Comparison of ENCODE assay signal across 8 mouse cellular contexts in genomic region chr16:14158936-14159745, GRCm38 (mm10). TPM values are rescaled to one million over a fixed set of nuclear protein-coding genes. Genes with fewer than 3 reads are reported as not detected.
DNase-seq lines count a peak whose midpoint lies in the region; ATAC-seq and TF ChIP-seq lines count a peak whose summit lies in the region.

No protein-coding gene starts in this region.

- H3K36me3 ChIP-seq in heart, embryonic 12.5 days = no peaks in the 10 kb centered on the region
- no peaks in the 10 kb centered on the region for H3K36me3 ChIP-seq in kidney, postnatal 0 days (ENCODE audit: insufficient read depth, low read length)
- no peaks in the 10 kb centered on the region for H3K36me3 ChIP-seq in liver, embryonic 11.5 days (ENCODE audit: control insufficient read depth, insufficient read depth, low read length)
- 0 out of 2 replicates have a peak, but pooled peaks cover 3% of the 10 kb centered on the region for H3K36me3 ChIP-seq in stomach, embryonic 14.5 days (ENCODE audit: control insufficient read depth, insufficient read depth, low read length)

- peak; percentile 99 for DNase-seq in CD4-positive helper T cell, adult 2 months (ENCODE audit: low read depth, low spot score)
- peak; percentile 98 for DNase-seq in brain, embryonic 18.5 days (ENCODE audit: low read depth, low spot score)
- DNase-seq in kidney, postnatal 0 days (ENCODE audit: low spot score) = peak; percentile 100
- DNase-seq in liver, embryonic 11.5 days (ENCODE audit: low spot score) = peak; percentile 100
- peak; percentile 100 for DNase-seq in naive thymus-derived CD4-positive, alpha-beta T cell, adult 2 months (ENCODE audit: low read depth)

- H3K27ac ChIP-seq in heart, embryonic 12.5 days (ENCODE audit: poor library complexity, severe bottlenecking) = peak overlapping the region; percentile 95
- H3K27ac ChIP-seq in kidney, postnatal 0 days = peak overlapping the region; percentile 94
- H3K27ac ChIP-seq in liver, embryonic 11.5 days (ENCODE audit: low read depth, low read length) = peak overlapping the region; percentile 87
- H3K27ac ChIP-seq in stomach, embryonic 14.5 days (ENCODE audit: low read length) = peak overlapping the region; percentile 98

- peak overlapping the region; percentile 85 for H3K9ac ChIP-seq in heart, embryonic 12.5 days
- H3K9ac ChIP-seq in kidney, postnatal 0 days (ENCODE audit: low read depth, low read length) = peak overlapping the region; percentile 80
- H3K9ac ChIP-seq in liver, embryonic 11.5 days (ENCODE audit: low read depth, low read length) = peak overlapping the region; percentile 90
- H3K9ac ChIP-seq in stomach, embryonic 14.5 days (replicated peaks; ENCODE audit: low read depth, low read length) = peak overlapping the region; percentile 68

- WGBS in heart, embryonic 12.5 days = under 1% methylated on average over 58 of the region's 58 CpGs
- WGBS in kidney, postnatal 0 days = under 1% methylated on average over 46 of the region's 58 CpGs
- under 1% methylated on average over 53 of the region's 58 CpGs for WGBS in liver, embryonic 11.5 days
- 1% methylated on average over 58 of the region's 58 CpGs for whole genome bisulfite sequencing in stomach, embryonic 14.5 days

- H3K9me3 ChIP-seq in heart, embryonic 12.5 days (replicated peaks) = no peaks in the 10 kb centered on the region
- H3K9me3 ChIP-seq in kidney, postnatal 0 days (replicated peaks; ENCODE audit: low read length) = no peaks in the 10 kb centered on the region
- no peaks in the 10 kb centered on the region for H3K9me3 ChIP-seq in liver, embryonic 11.5 days (ENCODE audit: control insufficient read depth, low read length)
- no peaks in the 10 kb centered on the region for H3K9me3 ChIP-seq in stomach, embryonic 14.5 days (ENCODE audit: control insufficient read depth, low read depth, low read length)

- peak overlapping the region; percentile 62 for H3K4me3 ChIP-seq in heart, embryonic 12.5 days
- H3K4me3 ChIP-seq in kidney, postnatal 0 days (replicated peaks; ENCODE audit: low read depth, low read length) = peak overlapping the region; percentile 75
- peak overlapping the region; percentile 87 for H3K4me3 ChIP-seq in liver, embryonic 11.5 days (ENCODE audit: low read depth, low read length)
- peak overlapping the region; percentile 83 for H3K4me3 ChIP-seq in stomach, embryonic 14.5 days (ENCODE audit: low read depth, low read length)

- peak overlapping the region; percentile 80 for H3K4me2 ChIP-seq in heart, embryonic 12.5 days
- H3K4me2 ChIP-seq in kidney, postnatal 0 days (ENCODE audit: low read length) = peak overlapping the region; percentile 77
- H3K4me2 ChIP-seq in liver, embryonic 11.5 days = peak overlapping the region; percentile 90
- peak overlapping the region; percentile 78 for H3K4me2 ChIP-seq in stomach, embryonic 14.5 days (replicated peaks; ENCODE audit: low read depth, low read length)

- ATAC-seq in erythroid progenitor cell, adult 5-6 weeks (replicated peaks; ENCODE audit: low FRiP score, poor library complexity, severe bottlenecking) = peak; percentile 72
- peak; percentile 95 for ATAC-seq in heart, embryonic 12.5 days (ENCODE audit: insufficient number of reproducible peaks, low FRiP score)
- peak; percentile 95 for ATAC-seq in kidney, postnatal 0 days (replicated peaks; ENCODE audit: low FRiP score, low read depth)
- peak; percentile 85 for ATAC-seq in liver, embryonic 11.5 days (replicated peaks; ENCODE audit: low FRiP score)
- ATAC-seq in stomach, embryonic 14.5 days (ENCODE audit: insufficient number of reproducible peaks, insufficient read depth, low FRiP score, low read depth) = peak; percentile 93

- H3K4me1 ChIP-seq in heart, embryonic 12.5 days (replicated peaks) = peaks cover 13% of the 10 kb centered on the region
- H3K4me1 ChIP-seq in kidney, postnatal 0 days (replicated peaks; ENCODE audit: insufficient read depth, low read length) = 0 out of 2 replicates have a peak, but pooled peaks cover 3% of the 10 kb centered on the region
- H3K4me1 ChIP-seq in liver, embryonic 11.5 days (replicated peaks; ENCODE audit: control insufficient read depth, insufficient read depth, low read length) = peaks cover 8% of the 10 kb centered on the region
- H3K4me1 ChIP-seq in stomach, embryonic 14.5 days (ENCODE audit: control insufficient read depth, insufficient read depth, low read length) = peaks cover 8% of the 10 kb centered on the region

- no peak; the same call in 1 of the 2 replicates for TF ChIP-seq CTCF in kidney, postnatal 0 days (IDR thresholded peaks at IDR 0.05; ENCODE audit: low read depth)

- H3K27me3 ChIP-seq in heart, embryonic 12.5 days (replicated peaks) = no peaks in the 10 kb centered on the region
- H3K27me3 ChIP-seq in kidney, postnatal 0 days (ENCODE audit: insufficient read depth, low read length) = no peaks in the 10 kb centered on the region
- no peaks in the 10 kb centered on the region for H3K27me3 ChIP-seq in liver, embryonic 11.5 days (replicated peaks; ENCODE audit: control insufficient read depth, insufficient read depth, low read length)
- no peaks in the 10 kb centered on the region for H3K27me3 ChIP-seq in stomach, embryonic 14.5 days (ENCODE audit: control insufficient read depth, insufficient read depth, low read length)

RNA-seq across cellular contexts. Expression of gene Nde1, which starts 3.9 kb away (rescaled TPM):
- 258 and 271 TPM in 2 replicates for total RNA-seq in erythroid progenitor cell, adult 5-6 weeks (2015; ENCODE audit: low replicate concordance)
- 377 and 447 TPM in 2 replicates for total RNA-seq in erythroid progenitor cell, adult 5-6 weeks (2017; ENCODE audit: low replicate concordance)
- 77.5 and 80.1 TPM in 2 replicates for polyA plus RNA-seq in heart, embryonic 12.5 days (2016; fragmentation: Nextera tagmentation; extraction: Ambion mirVana)
- 67.3 and 75.6 TPM in 2 replicates for polyA plus RNA-seq in kidney, postnatal 0 days (2015; fragmentation: Nextera tagmentation; extraction: Ambion mirVana)
- 78.2 and 85.2 TPM in 2 replicates for polyA plus RNA-seq in liver, embryonic 11.5 days (2014; fragmentation: Nextera tagmentation; extraction: Ambion mirVana)
- 103 and 111 TPM in 2 replicates for polyA plus RNA-seq in stomach, embryonic 14.5 days (2014; fragmentation: Nextera tagmentation; extraction: Ambion mirVana)

RNA-seq across cellular contexts. Expression of gene Marf1, which starts 4.0 kb away (rescaled TPM):
- total RNA-seq in erythroid progenitor cell, adult 5-6 weeks (2015; ENCODE audit: low replicate concordance) = 62.9 and 82.9 TPM in 2 replicates
- total RNA-seq in erythroid progenitor cell, adult 5-6 weeks (2017; ENCODE audit: low replicate concordance) = 53.7 and 56.2 TPM in 2 replicates
- 9.2 and 9.4 TPM in 2 replicates for polyA plus RNA-seq in heart, embryonic 12.5 days (2016; fragmentation: Nextera tagmentation; extraction: Ambion mirVana)
- 10.2 and 11.3 TPM in 2 replicates for polyA plus RNA-seq in kidney, postnatal 0 days (2015; fragmentation: Nextera tagmentation; extraction: Ambion mirVana)
- 9.5 and 10.3 TPM in 2 replicates for polyA plus RNA-seq in liver, embryonic 11.5 days (2014; fragmentation: Nextera tagmentation; extraction: Ambion mirVana)
- 22.2 and 24.3 TPM in 2 replicates for polyA plus RNA-seq in stomach, embryonic 14.5 days (2014; fragmentation: Nextera tagmentation; extraction: Ambion mirVana)

Comparison
In these comparisons a context has a peak if more than half of its experiments do, and no peak if none do; other contexts are left out.
1. Peak in every context shown above with its lines: DNase-seq, ATAC-seq, H3K4me3 ChIP-seq and H3K27ac ChIP-seq.